Mouse (Mus musculus) heart, postnatal 4 days (tissue): ENCODE results near the gene Ppme1. TPM values are rescaled to one million over a fixed set of nuclear protein-coding genes. Genes with fewer than 3 reads are reported as not detected.

Experiments used
- total RNA-seq, 2 experiments: library from RNA; stranded (reverse); gene quantifications; 2 replicates each; pipeline ENCODE4 v1.2.3; 2021

Ppme1 gene
- total RNA-seq, 2 experiments from 2014 or later, result 50.7 to 56.0 TPM

Other genes starting within 250 kb of the Ppme1 start
- gene Lipt2, start 213.0 kb downstream of the Ppme1 start, total RNA-seq, result 1 to 10 TPM; 6.8 to 7.7 TPM
- 1 to 10 TPM; 1.8 to 3.8 TPM for gene Kcne3, start 195.8 kb downstream of the Ppme1 start, total RNA-seq
- 1 to 10 TPM; 5.6 to 6.1 TPM for gene Pgm2l1, start 144.9 kb downstream of the Ppme1 start, total RNA-seq
- 10 to 100 TPM; 10.5 to 11.1 TPM for gene P4ha3, start 86.8 kb downstream of the Ppme1 start, total RNA-seq
- 10 to 100 TPM; 11.5 to 15.0 TPM for gene C2cd3, start 74 bp downstream of the Ppme1 start, total RNA-seq
- 10 to 100 TPM; 15.2 to 16.5 TPM for gene Ucp3, start 100.7 kb upstream of the Ppme1 start, total RNA-seq
- gene Ucp2, start 121.0 kb upstream of the Ppme1 start, total RNA-seq, result 100 to 1,000 TPM; 338 to 355 TPM
- not detected for gene Dnajb13, start 142.7 kb upstream of the Ppme1 start, total RNA-seq
- gene Coa4, start 164.8 kb upstream of the Ppme1 start, total RNA-seq, result 10 to 100 TPM in 1 of 2 experiments, 1 to 10 TPM in 1; 9.7 to 10.6 TPM
- 10 to 100 TPM; 84.1 to 84.7 TPM for gene Rab6a, start 235.1 kb upstream of the Ppme1 start, total RNA-seq
- 10 to 100 TPM; 74.9 to 78.5 TPM for gene Mrpl48, start 236.0 kb upstream of the Ppme1 start, total RNA-seq